Mouse (Mus musculus) T-cell, adult 2 months (primary cell): ENCODE measurements around the gene Zfp189.
A peak's percentile ranks its signal among the peaks of the same experiment; 100 is the strongest.
"Not testable (repeated sequence)": the region's sequence is repeated elsewhere in the genome, so short reads cannot be mapped to it uniquely, and the experiment has no call there.

Experiments
- DNase-seq: peaks from one replicate; pipeline ENCODE4 v3.0.0; 2022; ENCODE audit warnings: low spot score

The Zfp189 gene

GRCm38 (mm10) chr4:49520572-49521340 lies at the start of gene Zfp189, which contains the start of gene Mrpl50:
Gene Zfp189 (plus strand): TSS chr4:49521176.
Gene Mrpl50 (minus strand): TSS chr4:49521093.
- DNase-seq = peak; percentile 94

DNA sequence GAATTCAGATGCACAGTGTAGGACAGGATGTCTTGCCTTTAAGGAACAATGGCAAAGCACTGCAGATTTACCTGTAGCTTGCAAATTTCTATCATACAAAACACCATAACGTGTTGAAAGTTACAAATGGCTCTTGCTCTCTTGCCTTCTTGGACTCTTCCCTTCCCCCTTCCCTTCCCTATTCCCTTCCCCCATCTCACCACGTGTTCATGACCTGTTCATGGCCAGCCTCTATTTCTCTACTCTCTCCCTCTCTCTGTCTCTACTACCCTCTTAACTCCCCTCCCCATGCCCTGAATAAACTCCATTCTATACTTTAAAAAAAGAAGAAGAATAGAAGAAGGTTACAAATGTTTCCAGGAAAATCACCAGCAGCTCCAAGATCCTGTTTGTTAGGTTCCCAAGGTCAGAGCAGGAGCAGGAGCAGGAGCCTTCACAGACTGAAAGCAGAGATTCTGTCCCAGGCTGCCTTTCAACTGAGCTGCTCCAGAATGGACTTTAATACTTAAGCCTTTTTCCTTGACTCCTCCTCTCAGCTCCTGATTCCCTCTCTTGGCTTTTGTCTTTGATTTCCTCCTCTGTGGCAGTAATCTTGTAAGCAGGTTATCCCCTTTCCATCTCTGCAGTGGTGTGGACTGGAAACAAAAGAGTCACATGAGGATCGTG lies 47.4 kb upstream of the Zfp189 start, which contains the start of gene Acnat1:
TSS of gene Acnat1 (minus strand) at position 478 of the 666 bp plus-strand sequence.
- DNase-seq = no peak

DNA sequence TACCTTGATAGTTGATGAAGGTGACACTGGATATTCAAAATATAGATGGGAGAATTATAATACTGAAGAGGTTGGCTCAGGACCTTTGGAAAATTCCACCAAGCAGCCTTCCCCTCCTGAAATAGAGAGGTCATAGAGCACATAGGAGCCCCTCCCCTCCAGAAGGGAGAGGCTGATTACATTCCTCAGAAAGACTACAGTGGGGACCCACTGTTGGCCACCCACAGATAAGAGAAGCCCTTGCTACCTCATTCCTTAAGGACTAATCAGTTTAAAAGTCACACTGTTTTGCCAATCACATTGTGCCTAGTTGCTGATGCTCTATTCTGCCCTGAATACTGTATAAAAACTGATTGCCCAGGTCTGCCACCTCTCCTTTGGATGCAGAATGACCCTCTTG lies 46.4 kb upstream of the Zfp189 start:
- DNase-seq = no peak

GRCm38 (mm10) chr4:49478118-49478877 lies 42.7 kb upstream of the Zfp189 start:
- DNase-seq = no peak

DNA sequence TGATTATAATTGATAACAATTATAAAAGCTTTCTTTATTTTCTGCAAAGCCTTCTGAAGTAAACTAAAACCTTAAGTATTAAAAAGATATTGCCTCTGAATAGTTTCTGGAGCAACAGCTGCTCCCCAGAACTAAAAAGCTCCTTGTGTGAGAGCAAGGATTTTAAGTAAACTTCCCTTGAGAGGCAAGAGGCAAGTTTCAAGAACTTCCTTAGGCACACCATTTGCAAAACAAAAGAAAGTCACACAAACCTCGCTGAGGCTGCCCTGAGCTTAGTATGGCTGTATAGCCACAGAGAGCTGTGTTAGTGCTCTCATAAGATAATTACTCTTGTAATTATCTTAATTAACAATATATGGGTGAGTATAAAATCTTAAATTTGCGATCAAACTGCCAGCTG lies 41.9 kb upstream of the Zfp189 start:
- not testable (repeated sequence) for DNase-seq

DNA sequence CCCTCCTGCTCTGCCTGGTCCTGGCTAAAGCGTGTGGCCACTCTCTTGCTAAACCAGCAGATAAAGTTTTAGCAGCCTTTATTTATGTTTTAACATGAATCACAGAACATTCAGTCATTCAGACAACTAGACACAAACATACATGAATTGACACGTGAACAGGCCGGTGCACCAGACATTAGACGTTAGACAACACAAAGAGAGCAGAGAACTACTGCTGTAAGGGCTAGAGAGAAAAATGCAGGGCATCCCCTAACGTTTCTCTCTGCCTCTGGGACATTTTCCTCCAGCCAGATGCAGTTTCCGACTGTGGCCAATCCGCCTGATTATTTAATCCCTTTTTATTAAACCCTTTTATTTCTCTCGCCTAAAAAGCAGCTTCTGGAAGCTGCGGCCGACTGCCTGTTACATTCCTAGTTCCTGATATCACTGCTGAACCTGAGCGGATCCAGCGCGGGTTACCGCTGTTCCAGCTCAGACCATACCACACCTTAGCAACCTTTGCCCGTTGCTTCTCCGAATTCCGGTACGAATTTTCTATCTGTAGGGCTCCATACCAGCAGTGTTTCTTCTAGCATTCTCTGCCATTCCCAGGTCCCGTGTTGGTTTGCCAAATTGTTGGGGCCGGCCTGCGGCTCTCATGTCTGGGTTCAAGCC lies 40.7 kb upstream of the Zfp189 start:
- DNase-seq = no peak

DNA sequence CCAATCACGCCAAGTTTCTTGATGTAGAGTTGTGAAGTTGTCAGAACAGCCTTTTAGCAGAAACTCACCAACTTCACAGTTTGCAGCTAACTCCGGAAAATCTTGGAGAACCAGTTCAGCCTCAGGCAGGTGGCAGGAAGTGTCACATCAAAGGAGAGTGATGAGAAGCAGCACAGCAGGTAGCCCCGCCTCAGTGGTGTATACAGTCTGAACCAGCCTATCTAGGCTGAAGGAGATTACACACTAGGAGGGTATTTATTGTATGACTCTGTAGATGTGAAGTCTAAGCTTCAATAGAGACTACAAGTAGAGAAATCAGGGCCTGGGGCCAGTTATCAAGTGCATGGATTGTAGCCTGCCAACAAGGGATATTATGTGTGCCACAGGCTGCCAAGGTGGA lies 40.1 kb upstream of the Zfp189 start:
- DNase-seq = no peak

DNA sequence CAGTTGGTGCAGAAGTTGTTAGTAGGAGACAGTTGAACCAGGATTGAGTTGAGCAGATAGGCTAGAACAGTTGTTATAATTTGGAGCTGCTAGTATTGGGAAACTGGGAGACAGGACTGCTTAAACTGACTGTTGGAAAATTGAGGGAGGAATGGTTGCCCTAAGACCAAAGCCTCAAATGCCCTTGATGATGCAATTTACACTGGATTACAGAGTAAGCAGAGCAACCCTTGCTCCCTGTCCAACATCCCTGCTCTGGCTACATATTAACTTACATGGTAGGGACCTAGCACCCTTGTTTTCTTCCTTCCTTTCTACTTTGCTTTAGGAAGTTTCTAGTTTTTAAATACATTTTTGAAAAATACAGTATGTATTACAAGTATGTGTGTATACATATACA lies 35.5 kb upstream of the Zfp189 start:
- no peak for DNase-seq

DNA sequence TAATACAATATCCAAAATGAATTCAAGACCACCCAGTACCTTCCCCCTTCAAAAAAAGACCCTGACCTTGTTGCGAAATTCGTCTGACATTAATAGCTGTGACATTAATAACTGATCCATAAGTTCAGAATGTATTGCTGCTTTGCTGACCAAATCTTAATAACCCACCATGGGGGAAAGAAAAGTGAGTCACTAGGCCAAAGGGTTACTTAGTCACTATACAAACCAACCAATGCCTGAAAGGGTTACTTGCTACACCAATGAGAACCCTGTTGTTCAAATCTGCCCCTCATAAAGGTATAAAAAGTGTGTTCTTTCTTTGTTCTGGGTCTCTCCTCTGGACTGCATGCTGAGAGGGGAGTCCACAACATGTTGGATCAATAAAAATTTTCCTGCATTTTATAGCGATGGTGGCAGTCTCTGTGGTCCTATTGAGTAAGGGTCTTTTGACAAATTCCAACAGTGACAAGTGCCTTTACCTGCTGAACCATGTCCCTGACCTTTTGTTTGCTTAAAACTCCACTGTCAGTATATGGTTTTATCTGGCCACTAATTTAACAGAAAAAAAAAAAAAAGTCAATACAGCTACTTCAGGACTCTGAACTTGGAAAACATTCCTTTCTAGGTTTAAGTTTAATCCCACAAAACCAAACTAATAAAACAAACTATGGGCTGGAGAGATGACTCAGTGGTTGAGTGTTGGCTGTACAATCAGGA lies 34.9 kb upstream of the Zfp189 start:
- DNase-seq = not testable (repeated sequence)

- no peak for DNase-seq
Measured at GRCm38 (mm10) chr4:49503563-49503962, 17.4 kb upstream of the Zfp189 start.

GRCm38 (mm10) chr4:49506386-49506785 lies 14.6 kb upstream of the Zfp189 start, which contains the start of gene Baat:
Gene Baat (minus strand): TSS chr4:49506557.
- DNase-seq = no peak

GRCm38 (mm10) chr4:49509183-49509582 lies 11.8 kb upstream of the Zfp189 start:
- no peak for DNase-seq

DNA sequence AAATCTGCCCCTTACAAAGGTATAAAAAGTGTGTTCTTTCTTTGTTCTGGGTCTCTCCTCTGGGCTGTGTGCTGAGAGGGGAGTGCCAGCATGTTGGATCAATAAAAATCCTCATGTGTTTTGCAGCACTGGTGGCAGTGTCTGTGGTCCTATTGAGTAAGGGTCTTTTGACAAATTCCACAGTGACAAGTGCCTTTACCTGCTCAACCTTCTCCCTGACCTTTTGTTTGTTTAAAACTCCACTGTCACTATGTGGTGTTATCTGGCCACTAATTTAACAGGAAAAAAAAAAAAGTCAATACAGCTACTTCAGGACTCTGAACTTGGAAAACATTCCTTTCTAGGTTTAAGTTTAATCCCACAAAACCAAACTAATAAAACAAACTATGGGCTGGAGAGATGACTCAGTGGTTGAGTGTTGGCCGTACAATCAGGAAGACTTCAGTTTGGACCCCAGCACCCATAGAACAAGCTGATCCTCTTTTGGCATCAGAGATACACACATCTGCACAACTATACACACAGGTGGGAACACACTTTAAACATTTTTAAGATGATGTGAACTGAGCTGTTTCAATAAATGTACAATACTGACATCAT lies 10.6 kb upstream of the Zfp189 start:
- DNase-seq = not testable (repeated sequence)

DNA sequence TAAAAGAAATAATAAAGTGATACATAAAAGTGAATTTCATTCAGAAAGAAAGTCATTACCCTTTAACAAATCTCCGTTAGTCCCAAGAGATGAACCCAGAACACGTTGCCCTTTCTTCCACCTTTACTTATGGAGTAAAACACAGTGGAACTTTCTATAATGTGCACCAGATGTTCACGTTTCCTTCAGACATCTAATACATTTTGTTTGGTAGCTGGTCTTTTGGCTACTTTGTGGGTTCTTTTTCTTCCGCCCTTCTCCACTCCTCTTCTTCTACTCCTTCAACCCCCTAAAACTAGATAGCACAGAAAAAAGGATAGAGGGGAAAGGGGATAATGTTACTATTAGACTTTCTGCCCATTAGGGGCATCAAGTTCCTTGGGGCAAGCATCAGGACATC lies 8.3 kb upstream of the Zfp189 start:
- DNase-seq = no peak

GRCm38 (mm10) chr4:49514441-49514840 lies 6.5 kb upstream of the Zfp189 start:
- no peak for DNase-seq

GRCm38 (mm10) chr4:49519476-49519875 lies 1.5 kb upstream of the Zfp189 start:
- no peak for DNase-seq

- DNase-seq = no peak
Measured at GRCm38 (mm10) chr4:49521346-49521745, 370 bp downstream of the Zfp189 start.

DNA sequence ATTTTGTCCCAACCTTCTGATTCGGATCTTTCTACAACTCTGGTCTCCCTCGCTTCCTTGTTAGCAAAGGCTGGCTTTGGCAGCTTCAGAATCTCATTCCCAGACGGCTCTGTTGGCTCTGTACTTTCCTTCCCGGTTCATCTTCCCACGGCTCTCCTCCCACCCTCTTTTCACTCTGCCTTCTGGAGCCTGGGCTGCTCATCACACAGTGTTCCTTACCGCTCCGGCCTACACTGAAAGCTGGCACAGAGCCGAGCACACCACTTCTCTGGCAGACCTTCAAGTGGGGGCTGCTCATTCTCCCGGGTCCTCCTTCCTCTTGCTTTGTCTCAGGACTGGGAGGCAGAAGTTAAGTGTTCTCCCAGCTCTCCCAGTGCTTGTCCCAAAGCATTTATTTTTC lies 1.6 kb downstream of the Zfp189 start:
- no peak for DNase-seq

GRCm38 (mm10) chr4:49535036-49535435 lies 14.1 kb downstream of the Zfp189 start:
- DNase-seq = no peak

DNA sequence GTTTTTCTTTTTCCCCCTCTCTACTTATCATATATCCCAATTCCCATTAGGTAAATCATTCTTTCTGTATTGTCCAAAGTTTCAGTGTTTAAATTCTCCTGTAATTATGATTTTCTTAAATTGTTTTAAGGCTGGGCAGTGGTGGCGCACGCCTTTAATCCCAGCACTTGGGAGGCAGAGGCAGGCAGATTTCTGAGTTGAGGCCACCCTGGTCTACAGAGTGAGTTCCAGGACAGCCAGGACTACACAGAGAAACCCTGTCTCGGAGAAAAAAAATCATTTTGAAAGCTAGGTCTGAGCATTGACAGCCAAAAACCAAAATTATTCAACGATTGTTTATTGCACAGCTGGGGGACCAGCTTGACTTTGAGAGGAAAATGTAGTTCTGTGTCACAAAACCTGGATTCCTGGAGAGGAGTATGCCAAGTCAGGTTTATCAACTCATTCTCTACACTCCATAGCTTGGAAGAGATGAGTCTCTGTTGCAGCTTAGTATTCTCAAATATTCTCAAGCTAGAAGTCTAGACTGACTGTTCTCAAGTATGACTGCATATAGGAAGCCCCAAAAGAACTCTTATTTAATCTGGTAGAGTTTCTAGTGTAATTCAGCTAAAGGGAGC lies 14.8 kb downstream of the Zfp189 start:
- DNase-seq = no peak

DNA sequence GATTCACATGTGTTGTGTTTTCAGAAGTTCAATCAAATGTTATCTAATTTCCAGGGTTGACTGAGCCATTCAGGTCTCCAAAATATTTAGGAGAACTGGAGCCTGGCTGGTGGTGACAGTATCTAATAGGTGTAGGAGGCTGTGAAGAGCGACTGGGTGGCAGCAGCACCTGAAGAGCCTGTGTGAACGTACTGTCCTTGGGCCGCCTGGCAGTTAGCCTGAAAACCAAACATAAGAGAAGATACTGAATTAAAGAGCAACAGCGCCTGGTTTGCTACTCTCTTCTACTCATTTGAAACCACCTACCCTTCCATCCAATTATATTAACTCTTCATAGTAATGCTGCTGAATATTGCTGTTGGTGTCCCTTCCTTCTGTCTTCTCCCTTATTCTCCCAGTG lies 15.7 kb downstream of the Zfp189 start:
- DNase-seq = no peak
